Mouse (Mus musculus) embryo, embryonic 11.5 days (tissue): ENCODE data around the gene Slc17a9.

Source experiments
- DNase-seq: peaks from one replicate; pipeline ENCODE4 v3.0.0-alpha.2; 2012; ENCODE audit warnings: low read depth, low spot score

The Slc17a9 gene

DNA sequence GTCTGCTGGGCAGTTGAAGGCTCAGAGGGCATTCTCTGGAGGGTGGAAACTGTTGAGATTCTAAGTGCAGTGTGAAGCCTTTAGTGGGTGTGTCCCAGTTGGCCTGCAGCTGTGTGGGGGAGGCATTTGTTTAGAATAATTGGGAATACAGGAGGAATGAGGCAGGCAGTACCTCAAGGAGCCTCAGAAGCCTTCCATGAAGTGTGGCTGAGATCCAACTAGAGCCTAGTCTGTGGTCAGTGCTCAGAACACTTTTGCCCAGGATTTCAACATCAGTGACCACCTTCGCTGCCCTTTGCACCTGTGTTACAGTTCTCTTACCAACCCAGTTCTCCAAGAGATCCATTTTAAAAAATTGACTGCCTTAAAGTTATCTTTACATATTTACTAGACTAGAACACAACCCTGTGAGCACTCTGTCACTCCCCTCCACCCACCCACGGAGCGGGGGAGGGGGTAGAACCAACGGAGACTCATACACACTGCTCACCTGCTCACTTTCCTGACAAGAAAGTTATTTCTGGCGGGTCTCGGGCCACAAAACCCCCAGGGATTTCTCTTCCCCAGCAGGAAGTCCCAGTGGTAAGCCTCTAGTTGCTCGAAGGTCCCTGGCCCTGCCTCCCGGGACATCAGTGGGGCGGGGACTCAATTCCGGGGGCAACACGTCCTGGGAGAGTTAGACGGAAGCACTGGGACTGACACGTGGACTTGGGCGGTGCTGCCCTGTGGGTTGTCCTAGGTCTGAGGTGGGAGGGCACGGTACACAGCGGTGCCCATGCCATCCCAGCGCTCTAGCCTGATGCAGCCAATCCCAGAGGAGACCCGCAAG is at the start of gene Slc17a9:
TSS of gene Slc17a9 (plus strand) at position 679 of the 829 bp plus-strand sequence.
- no peak for DNase-seq

DNA sequence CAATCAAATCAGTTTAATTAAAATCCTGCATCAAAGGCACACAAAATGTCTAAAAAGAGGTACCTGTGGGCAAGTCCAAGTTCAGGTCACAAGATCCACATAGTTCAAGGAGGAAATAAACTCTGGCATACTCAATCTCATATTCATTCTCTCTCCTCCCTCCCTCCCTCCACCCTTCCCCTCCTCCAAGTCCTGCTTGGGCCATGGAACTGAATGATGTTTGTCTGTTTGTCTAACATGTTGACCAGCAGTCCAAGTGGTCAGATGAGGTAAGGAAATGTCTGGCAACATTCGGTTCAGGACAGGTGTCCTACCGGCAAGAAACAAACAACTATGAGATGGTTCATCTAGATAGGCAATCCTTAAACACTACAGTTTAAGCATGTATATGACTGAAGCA is 48.4 kb upstream of the Slc17a9 start:
- no peak for DNase-seq

GRCm38 (mm10) chr2:180678609-180679140 is 46.4 kb upstream of the Slc17a9 start:
- peak; percentile 47 for DNase-seq

- DNase-seq, result no peak
Observed at GRCm38 (mm10) chr2:180681225-180681624, 43.8 kb upstream of the Slc17a9 start.

DNA sequence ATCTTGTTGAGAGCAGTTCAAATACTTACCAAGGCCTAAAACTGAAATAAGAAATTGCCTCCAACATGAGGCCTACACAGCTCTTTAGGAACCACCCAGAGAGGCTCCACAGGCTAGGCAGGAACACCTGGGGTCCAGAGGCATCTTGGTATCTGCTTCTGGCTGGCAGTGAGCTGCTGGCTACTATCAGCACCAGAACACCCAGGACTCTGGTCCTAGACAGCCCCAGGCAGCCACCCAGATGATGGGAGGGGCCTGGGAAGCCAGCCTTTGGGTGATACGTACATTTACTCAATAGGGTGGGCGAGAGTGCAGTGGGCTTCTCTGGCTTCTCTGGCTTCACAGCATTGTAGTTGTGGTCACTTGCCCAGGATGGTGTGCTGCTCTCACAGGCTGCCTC is 41.5 kb upstream of the Slc17a9 start:
- no peak for DNase-seq

GRCm38 (mm10) chr2:180684031-180684430 is 41.0 kb upstream of the Slc17a9 start:
- no peak for DNase-seq

DNA sequence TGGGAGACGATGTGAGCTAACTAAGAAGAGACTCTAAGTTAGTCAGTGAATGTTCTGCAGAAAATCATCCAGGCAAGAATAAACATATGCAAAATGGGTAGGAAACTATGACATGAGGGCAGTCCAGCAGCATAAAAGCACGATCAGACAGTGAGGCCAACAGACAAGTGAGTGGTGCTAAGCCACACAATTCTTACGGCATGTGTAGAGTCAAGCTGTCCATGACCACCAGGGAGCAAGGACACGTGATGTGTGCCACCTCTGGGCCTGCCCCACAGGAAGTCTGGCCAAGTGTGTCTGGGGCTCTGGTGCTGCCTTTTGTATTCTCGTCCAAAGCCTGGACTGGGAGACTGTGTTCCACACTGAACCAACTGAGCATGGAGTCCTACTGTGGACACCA is 35.2 kb upstream of the Slc17a9 start:
- no peak for DNase-seq

GRCm38 (mm10) chr2:180692630-180693029 is 32.4 kb upstream of the Slc17a9 start:
- DNase-seq, result no peak

- DNase-seq, result no peak
Observed at GRCm38 (mm10) chr2:180695176-180695575, 29.9 kb upstream of the Slc17a9 start.

- no peak for DNase-seq
Observed at GRCm38 (mm10) chr2:180700457-180700856, 24.6 kb upstream of the Slc17a9 start.

- no peak for DNase-seq
Observed at GRCm38 (mm10) chr2:180701053-180701766, 23.9 kb upstream of the Slc17a9 start.

GRCm38 (mm10) chr2:180701767-180702621 is 23.1 kb upstream of the Slc17a9 start:
- peak; percentile 82 for DNase-seq

DNA sequence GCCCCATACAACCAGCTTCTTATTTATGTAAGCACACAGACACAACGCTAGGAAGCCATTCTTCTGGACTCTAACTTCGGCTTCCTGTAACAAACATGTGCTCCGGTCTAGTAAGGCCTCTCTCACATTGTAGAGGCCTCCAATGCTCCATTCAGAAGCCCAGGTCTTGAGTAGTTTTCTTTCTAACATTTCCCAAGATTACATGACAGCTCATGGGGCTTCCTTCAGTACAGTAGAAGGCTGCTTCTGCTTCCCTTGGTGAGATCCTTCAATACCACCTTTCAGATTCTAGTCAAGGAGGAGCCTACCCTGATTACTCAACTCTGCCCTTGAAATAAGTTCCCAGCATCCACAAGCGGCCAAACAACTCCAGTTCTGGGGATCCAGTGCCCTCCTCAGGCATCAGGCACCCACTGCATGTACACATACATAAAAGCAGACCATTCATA is 22.3 kb upstream of the Slc17a9 start:
- no peak for DNase-seq

DNA sequence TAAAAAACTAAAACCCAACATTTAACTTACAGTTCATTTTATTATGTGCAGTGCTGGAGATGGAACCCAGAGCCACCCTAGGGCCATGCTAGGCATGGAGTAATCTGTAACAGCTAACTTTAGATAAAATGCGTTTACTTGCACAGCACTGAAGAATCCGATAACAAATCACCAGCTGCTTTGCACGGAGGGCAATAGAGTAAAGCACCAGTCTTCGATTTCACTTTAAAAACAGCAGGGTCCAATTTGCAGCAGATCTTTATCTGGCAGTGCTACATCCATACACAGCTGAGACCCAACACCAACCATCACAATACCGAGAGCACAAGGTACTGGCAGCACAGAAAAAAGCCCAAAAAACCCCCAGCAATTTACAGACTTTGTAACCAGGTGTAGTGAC is 21.9 kb upstream of the Slc17a9 start:
- no peak for DNase-seq

DNA sequence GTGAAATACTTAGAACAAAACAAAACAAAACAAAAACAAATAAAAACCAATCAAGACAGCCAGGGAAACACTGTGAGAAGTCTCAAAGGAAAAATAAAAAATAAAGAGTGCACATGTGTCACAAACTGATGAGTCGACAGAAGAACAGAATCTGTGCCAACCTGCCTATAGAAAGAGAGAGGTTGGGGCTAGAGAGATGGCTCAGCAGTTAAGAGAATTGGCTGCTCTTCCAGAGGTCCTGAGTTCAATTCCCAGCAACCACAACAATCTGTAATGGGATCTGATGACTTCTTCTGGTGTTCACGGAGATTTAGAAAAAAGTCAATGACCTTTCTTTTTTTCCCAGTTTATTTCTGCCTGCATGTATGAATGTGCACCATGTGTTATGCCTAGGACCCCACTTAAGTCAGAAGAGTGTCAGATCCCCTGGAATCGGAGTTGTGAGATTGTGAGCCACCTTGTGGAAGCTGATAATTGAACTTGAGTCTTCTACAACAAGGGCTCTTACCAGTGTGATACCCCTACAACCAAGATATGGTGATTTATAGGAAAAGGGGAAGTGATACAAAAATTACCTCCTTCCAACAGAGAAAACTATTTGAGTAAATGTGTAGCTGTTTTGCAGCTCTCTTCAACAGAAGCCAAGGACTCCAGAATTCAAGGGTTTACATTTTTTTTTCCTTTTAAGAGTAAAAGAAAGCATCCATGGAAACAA is 21.3 kb upstream of the Slc17a9 start:
- no peak for DNase-seq

DNA sequence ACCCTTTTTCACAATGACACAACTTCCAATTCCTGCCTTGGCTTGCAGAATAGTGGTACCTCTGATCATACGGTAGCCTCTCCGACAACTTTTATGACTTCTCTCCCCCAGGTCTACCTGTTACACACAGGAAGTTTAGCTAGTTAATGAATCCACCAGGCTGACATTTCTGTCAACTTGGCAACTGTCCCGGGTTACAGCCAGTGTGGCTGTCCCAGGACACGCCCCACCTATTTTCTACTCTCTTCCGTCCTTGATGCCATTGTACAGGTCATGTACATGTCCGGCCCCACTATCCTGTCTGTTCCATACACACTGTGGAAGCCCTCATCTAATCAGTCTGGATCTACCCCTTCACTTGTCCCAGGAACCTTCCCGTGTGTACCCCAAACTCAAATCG is 20.5 kb upstream of the Slc17a9 start:
- DNase-seq, result no peak

- DNase-seq, result no peak
Observed at GRCm38 (mm10) chr2:180705066-180705465, 20.0 kb upstream of the Slc17a9 start.

GRCm38 (mm10) chr2:180705975-180706374 is 19.1 kb upstream of the Slc17a9 start:
- no peak for DNase-seq

- DNase-seq, result no peak
Observed at GRCm38 (mm10) chr2:180709023-180709922, 15.8 kb upstream of the Slc17a9 start.

GRCm38 (mm10) chr2:180709923-180710272 is 15.2 kb upstream of the Slc17a9 start, which contains the start of the genes Dido1 and Gid8:
Dido1 (minus strand) TSS chr2:180709999.
Gid8 (plus strand) TSS chr2:180710117.
- peak; percentile 97 for DNase-seq
